Mouse (Mus musculus) ES-Bruce4 (cell line): ENCODE data around the gene Mgam.

Experiments used
- CTCF ChIP-seq: IDR thresholded peaks from one replicate; pipeline ENCODE4 v1.8.1; 2011; ENCODE audit warnings: low read depth, low read length
- EP300 ChIP-seq: IDR thresholded peaks from 2 replicates; pipeline ENCODE4 v1.6.1; 2011; ENCODE audit warnings: low read depth, low read length; ENCODE audit not compliant: insufficient read depth

- TF ChIP-seq CTCF (no peak), EP300 (no peak)
Measured at GRCm38 (mm10) chr6:40610244-40610643, 18.4 kb upstream of the Mgam start.
